Mouse (Mus musculus) kidney, postnatal 0 days (tissue): ENCODE results near the gene Sv2b. TPM values are rescaled to one million over a fixed set of nuclear protein-coding genes. Genes with fewer than 3 reads are reported as not detected.
"Not testable (repeated sequence)": the region's sequence is repeated elsewhere in the genome, so short reads cannot be mapped to it uniquely, and the experiment has no call there.

Source experiments
- ATAC-seq: fragments of 200-750 bp; cut with Nextera tagmentation; replicated peaks from 2 replicates; pipeline ENCODE4 v1.8.0; 2017; ENCODE audit warnings: low read depth, moderate number of reproducible peaks, moderate TSS enrichment, moderate library complexity; ENCODE audit not compliant: low FRiP score
- DNase-seq: peaks from one replicate; pipeline ENCODE4 v3.0.0-alpha.2; 2016; ENCODE audit warnings: low spot score
- H3K27ac ChIP-seq: fragments of 300-500 bp; sonication (generic); 2 replicates; pipeline ENCODE4 v1.5.1; 2014; ENCODE audit warnings: mild to moderate bottlenecking
- H3K27me3 ChIP-seq: fragments of 300-500 bp; sonication (generic); 2 replicates; pipeline ENCODE4 v1.6.1; 2014; ENCODE audit warnings: low read length, mixed read lengths; ENCODE audit not compliant: insufficient read depth
- H3K36me3 ChIP-seq: fragments of 300-500 bp; sonication (generic); 2 replicates; pipeline ENCODE4 v1.6.1; 2014; ENCODE audit warnings: low read length, mixed read lengths; ENCODE audit not compliant: insufficient read depth
- H3K4me1 ChIP-seq: fragments of 300-500 bp; sonication (generic); replicated peaks from 2 replicates; pipeline ENCODE4 v1.6.1; 2014; ENCODE audit warnings: antibody characterized with exemption, low read length, mixed read lengths; ENCODE audit not compliant: insufficient read depth
- H3K4me2 ChIP-seq: fragments of 300-500 bp; sonication (generic); 2 replicates; pipeline ENCODE4 v1.6.1; 2014; ENCODE audit warnings: mild to moderate bottlenecking, low read length, moderate library complexity, mixed read lengths
- H3K4me3 ChIP-seq: fragments of 300-500 bp; sonication (generic); replicated peaks from 2 replicates; pipeline ENCODE4 v1.5.1; 2014; ENCODE audit warnings: low read depth, low read length
- H3K9ac ChIP-seq: fragments of 300-500 bp; sonication (generic); 2 replicates; pipeline ENCODE4 v1.6.1; 2014; ENCODE audit warnings: low read depth, low read length
- H3K9me3 ChIP-seq: fragments of 300-500 bp; sonication (generic); replicated peaks from 2 replicates; pipeline ENCODE4 v1.6.1; 2016; ENCODE audit warnings: low read length, inconsistent platforms, mixed read lengths
- CTCF ChIP-seq: IDR thresholded peaks from 2 replicates; pipeline ENCODE4 v1.5.1; 2016; ENCODE audit warnings: antibody characterized with exemption, low read depth, mild to moderate bottlenecking, moderate library complexity
- WGBS: fragments of 180-500 bp; shearing (Covaris S2); extraction: QIAGEN DNeasy Blood & Tissue Kit; methylation state at CpG from one replicate; pipeline ENCODE4 v1.1.7; 2014; 5-methylcytosine and 5-hydroxymethylcytosine counted together
- polyA plus RNA-seq: library from polyadenylated mRNA; unstranded; fragments of >200 nt; fragmentation: Nextera tagmentation; extraction: Ambion mirVana; gene quantifications from 2 replicates; pipeline ENCODE4 v1.2.1, GENCODE M21; 2015

Sv2b gene
- polyA plus RNA-seq, 1 experiment from 2014 or later, result 0.68 TPM

DNA sequence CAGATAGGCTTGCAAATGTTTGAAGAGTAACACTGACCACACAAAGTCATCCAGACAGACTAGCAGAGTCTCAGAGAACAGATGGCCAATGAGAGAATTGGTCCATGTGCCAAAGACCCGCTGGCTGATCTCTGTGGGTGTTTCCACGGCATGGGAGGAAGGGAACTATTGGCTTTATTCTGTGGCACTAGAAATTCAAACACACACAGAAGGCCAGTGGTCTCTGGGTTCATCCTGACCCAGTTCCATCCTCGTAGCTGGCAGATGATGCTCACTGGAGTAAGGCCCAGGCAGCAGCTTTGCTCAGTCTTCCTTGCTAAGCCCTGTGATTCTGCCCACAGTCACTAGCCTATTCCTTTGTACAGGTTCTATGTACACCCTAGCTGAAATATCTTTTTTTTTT lies 20.7 kb upstream of the Sv2b start:
- Histone ChIP-seq H3K36me3 (no peaks in the 10 kb centered on the region), H3K27ac (no peak overlapping the region), H3K27me3 (no peaks in the 10 kb centered on the region), H3K4me1 (no peaks in the 10 kb centered on the region), H3K9ac (no peak overlapping the region), H3K9me3 (no peaks in the 10 kb centered on the region), H3K4me3 (no peak overlapping the region), H3K4me2 (no peak overlapping the region)
- ATAC-seq, result no peak
- no peak for DNase-seq
- whole genome bisulfite sequencing, result 59% methylated on average over 3 of the region's 3 CpGs
- TF ChIP-seq CTCF, result no peak

DNA sequence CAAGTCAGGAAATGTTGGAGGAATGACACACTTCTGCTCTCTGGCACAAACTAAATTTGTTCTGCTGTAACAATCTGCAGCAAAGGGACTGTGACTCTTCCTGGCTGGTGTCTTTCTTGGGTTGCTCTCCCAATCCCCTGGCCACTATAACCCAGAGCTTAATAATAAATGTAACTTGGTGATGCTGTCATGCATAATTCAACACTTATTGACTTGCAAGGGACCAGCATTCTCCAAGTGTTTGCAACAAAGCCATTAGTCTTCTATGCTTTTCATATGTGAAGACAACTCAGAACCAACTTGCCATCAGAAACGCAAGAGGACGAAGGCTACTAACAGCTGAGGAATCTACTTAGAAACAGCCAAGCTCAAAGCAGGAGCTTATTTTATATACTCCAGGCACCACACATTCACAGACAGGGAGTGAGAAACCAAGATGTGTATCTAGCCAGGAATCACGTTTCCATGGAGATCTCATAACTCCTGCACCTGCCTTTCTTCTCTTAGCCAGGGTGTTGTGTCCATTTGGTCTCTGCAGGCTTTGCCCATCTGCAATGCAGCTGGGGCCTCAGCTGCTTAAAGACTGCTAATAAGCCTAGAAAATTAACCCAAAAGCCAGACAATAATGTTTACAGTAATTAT lies 19.8 kb upstream of the Sv2b start:
- no peak for ATAC-seq

GRCm38 (mm10) chr7:75325273-75325672 lies 16.2 kb upstream of the Sv2b start:
- Histone ChIP-seq H3K36me3 (no peaks in the 10 kb centered on the region), H3K27me3 (no peaks in the 10 kb centered on the region), H3K4me2 (no peak overlapping the region), H3K4me3 (no peak overlapping the region), H3K4me1 (no peaks in the 10 kb centered on the region), H3K27ac (no peak overlapping the region), H3K9ac (no peak overlapping the region), H3K9me3 (no peaks in the 10 kb centered on the region)
- no peak for TF ChIP-seq CTCF
- ATAC-seq (no peak), DNase-seq (no peak)
- 82% methylated on average over 1 of the region's 1 CpGs for WGBS

More for the DNA sequence above, 19.8 kb upstream of the Sv2b start:
- no peak for DNase-seq
- no peaks in the 10 kb centered on the region for H3K27me3 ChIP-seq
- H3K4me1 ChIP-seq, result no peaks in the 10 kb centered on the region
- no peak overlapping the region for H3K4me3 ChIP-seq
- no peaks in the 10 kb centered on the region for H3K9me3 ChIP-seq
- no peaks in the 10 kb centered on the region for H3K36me3 ChIP-seq
- H3K9ac ChIP-seq, result no peak overlapping the region
- no peak for TF ChIP-seq CTCF
- no peak overlapping the region for H3K4me2 ChIP-seq
- WGBS, result 56% methylated on average over 3 of the region's 3 CpGs
- no peak overlapping the region for H3K27ac ChIP-seq

- not testable (repeated sequence) for H3K27ac ChIP-seq, ATAC-seq, H3K9ac ChIP-seq, H3K4me1 ChIP-seq, H3K36me3 ChIP-seq, H3K27me3 ChIP-seq, H3K9me3 ChIP-seq, H3K4me2 ChIP-seq, H3K4me3 ChIP-seq, DNase-seq
- WGBS, result 84% methylated on average over 3 of the region's 3 CpGs
These were observed 13.7 kb upstream of the Sv2b start for GRCm38 (mm10) chr7:75322742-75323141.

DNA sequence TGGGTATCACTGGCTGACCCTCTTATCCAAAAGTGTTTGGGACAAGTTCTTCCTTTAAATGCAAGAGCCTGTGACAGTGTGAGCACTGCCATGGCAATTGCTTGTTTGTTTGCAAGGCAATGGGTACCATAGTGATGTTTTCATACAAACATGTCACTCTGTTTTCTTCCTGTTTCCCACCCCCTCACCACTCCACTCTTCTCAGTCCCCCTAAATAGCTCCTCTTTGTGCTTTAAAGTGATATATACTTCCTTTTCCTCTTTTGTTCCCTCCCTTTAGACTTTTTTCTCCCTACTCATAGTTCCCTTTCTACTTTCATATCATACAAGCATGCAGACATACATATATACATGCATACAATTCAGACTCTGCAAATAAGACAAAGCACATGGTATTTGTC lies 10.9 kb upstream of the Sv2b start:
- no peak overlapping the region for H3K27ac ChIP-seq
- H3K9ac ChIP-seq, result no peak overlapping the region
- no peak overlapping the region for H3K4me3 ChIP-seq
- no peaks in the 10 kb centered on the region for H3K9me3 ChIP-seq
- no peaks in the 10 kb centered on the region for H3K4me1 ChIP-seq
- no peak for ATAC-seq
- H3K4me2 ChIP-seq, result no peak overlapping the region
- H3K36me3 ChIP-seq, result no peaks in the 10 kb centered on the region
- no peak for DNase-seq
- no peak for TF ChIP-seq CTCF
- no peaks in the 10 kb centered on the region for H3K27me3 ChIP-seq

DNA sequence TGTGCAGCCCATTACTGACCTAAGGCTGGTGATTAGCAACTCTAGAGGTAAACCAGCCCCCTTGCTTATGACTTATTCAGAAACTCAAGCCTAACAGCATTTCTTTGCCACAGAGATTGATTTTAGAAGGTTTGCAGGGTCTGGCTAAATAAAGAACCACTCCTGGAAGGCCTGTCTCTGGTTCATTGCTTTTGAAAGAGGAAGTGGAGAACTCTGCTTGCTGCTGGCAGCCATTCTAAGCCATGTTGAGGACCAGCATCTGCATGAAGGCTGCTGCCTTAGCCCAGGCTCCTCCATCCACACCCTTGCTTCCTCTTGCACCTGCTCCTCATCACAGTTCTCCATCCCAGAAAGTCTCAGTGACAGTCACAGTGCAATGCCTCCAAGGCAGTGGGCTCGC lies 9.3 kb upstream of the Sv2b start:
- Histone ChIP-seq H3K36me3 (no peaks in the 10 kb centered on the region), H3K9me3 (no peaks in the 10 kb centered on the region), H3K9ac (no peak overlapping the region), H3K4me1 (no peaks in the 10 kb centered on the region), H3K27me3 (no peaks in the 10 kb centered on the region), H3K27ac (no peak overlapping the region), H3K4me2 (no peak overlapping the region), H3K4me3 (no peak overlapping the region)
- no peak for ATAC-seq
- no peak for TF ChIP-seq CTCF
- 88% methylated on average over 1 of the region's 1 CpGs for WGBS
- DNase-seq, result no peak

DNA sequence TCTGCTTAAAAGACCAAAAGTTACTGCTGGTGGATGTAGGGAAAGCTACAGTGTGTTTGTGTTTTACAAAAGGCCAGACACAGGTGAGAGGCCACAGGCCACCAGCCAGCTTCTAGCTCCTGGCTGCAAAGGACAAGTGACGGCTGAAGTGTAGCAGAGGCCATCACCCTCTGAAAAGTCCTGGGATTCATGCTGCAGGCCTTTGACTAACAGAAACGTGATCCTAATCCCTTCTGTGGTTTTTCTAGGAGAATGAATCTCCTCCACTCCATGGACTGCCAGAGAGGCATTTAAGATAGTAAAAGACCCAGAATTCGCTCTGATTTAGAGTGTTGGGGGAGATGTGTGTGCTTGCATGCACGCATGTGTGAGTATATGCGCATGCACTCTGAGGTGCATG lies 5.8 kb upstream of the Sv2b start:
- Histone ChIP-seq H3K27ac (no peak overlapping the region), H3K27me3 (no peaks in the 10 kb centered on the region), H3K4me2 (no peak overlapping the region), H3K36me3 (no peaks in the 10 kb centered on the region), H3K9me3 (no peaks in the 10 kb centered on the region), H3K9ac (no peak overlapping the region), H3K4me3 (no peak overlapping the region), H3K4me1 (no peaks in the 10 kb centered on the region)
- 58% methylated on average over 5 of the region's 5 CpGs for whole genome bisulfite sequencing
- no peak for ATAC-seq
- no peak for TF ChIP-seq CTCF
- DNase-seq, result no peak
